Mouse (Mus musculus): ENCODE measurements at regions not wholly inside any gene's neighbourhood (a gene's known extent, or its start where the extent isn't known, plus 50 kb on each side); places are given as distances from the start of the nearest gene placed in this dataset.

GRCm38 (mm10) chr1:193951936-193952335 is 581.8 kb upstream of the Camk1g start:
- DNase-seq (ENCODE audit: low spot score) = no peak

DNA sequence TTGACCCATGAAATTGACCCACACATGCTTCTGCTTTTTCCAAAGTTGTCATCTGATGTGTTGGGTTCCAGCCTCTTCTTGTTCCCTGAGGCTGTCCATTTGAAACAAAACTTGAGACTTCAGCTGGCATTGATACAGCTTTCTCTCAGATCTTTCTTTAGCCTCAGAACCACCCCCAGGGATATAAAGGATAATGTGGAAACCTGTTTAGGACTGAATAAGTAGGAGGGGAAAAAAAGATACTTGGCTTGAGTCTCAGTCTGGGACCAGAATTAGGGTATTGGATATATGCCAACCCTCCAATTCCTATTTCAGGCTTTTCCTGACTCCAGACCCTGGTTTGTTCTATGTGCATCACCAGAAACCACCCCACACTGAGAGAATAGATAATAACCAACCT is 579.7 kb upstream of the Camk1g start:
- DNase-seq (ENCODE audit: low spot score) = no peak

DNA sequence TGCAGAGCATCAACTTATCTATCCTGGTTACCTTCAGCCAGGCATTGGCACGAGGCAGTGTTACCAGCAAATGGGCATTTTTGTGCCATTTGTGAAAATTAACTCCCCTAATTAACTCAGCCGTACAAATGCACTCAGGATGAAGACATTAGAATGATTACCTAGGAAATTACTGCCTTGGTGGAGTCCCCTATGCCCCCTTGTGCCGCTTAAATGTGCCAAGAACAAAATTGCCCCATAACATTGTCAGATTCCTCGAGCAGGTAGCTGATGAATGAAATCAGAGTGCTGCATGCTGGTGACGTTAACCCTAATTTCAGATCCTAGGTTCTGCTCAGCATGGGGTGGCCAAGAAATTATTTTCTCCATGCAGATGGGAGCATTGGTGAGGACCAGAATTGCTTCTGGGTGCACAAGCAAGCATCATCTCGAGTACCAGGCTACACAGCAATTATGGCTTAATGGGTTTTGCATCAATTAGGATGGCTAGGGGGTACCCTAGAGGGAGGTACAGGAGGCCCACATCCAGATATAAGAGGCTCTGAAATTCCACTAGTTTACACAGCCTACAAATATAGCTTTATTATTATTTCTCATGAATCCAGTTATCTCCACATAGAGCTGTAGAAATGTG is 577.0 kb upstream of the Camk1g start:
- DNase-seq (ENCODE audit: low spot score) = no peak

DNA sequence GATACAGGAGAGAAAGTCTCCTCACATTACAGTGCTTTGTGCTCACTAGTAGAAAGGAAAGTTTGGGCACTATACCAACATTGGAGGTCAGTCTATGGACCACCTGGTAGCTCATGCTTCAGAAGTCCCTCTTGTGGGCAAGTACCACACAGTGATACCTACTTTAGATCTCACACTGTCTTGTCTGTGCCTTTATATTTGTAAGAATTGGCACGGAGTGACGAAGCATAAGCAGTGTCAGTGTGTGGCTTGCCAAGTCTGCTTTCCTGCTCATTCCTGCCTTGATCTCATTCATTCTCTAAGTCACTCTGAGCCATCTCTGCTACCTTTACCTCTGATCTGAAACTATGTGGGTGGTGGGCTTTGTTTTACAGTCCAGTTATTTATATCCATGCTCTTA is 565.9 kb upstream of the Camk1g start:
- DNase-seq (ENCODE audit: low spot score) = no peak

GRCm38 (mm10) chr1:193934308-193934707 is 564.2 kb upstream of the Camk1g start:
- no peak for DNase-seq (ENCODE audit: low spot score)

GRCm38 (mm10) chr1:193931131-193931729 is 561.1 kb upstream of the Camk1g start:
- DNase-seq (ENCODE audit: low spot score) = no peak

DNA sequence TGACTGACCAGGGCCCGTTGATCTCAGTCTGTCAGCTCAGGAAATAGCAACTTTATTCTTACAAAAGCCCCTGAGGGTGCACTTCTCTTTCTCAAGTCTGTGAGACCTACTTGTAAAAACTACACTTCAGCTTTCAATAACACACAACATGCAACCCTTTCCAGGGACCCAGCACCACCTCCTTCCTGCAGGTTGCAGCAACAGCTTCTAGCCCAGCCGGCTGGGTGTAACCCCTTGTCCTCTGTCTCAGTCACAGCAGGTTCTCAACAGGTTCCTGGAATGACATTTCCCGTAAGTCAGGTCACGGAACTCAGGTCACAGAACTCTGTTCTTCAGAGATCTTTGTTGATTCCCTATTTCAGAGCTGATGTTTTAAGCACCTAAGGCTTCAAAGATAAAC is 558.5 kb upstream of the Camk1g start:
- DNase-seq (ENCODE audit: low spot score) = no peak

GRCm38 (mm10) chr1:193922756-193923155 is 552.7 kb upstream of the Camk1g start:
- DNase-seq (ENCODE audit: low spot score) = no peak

DNA sequence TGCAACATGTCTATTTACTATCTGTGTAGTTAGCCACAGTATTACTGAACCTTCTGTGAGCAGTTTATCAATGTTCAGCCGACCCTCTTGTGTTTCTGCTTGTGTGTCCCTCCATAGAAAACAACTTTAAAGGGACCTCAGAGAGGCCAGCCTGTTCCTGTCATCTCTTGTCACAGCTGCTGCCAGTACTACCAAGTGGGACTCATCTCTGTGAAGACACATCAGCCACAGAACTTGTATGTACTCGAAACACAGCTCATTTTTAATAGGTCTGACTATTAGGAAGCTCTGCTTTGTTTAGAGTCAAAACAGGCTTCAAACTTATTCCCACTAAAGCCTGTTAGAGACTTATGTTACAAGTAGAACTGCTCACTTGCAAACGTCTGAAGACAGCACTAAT is 549.1 kb upstream of the Camk1g start:
- DNase-seq (ENCODE audit: low spot score) = no peak

DNA sequence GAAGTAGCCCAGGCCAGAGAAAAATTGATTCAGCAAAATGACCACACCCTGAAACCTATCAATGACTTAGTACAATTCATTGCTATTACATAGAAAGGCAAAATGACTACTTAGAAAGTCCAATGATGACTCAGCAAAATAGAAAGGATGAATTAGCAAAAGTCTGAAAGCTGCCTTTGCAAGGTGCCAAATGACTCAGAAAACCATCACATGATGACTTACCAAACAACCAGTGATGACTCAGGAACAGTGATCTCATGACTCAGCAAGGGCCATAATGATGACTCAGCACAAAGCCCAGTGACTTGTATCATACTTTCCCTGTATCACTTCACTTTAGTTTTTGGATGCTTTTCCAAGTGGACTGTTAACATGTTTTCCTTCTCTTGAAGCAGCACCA is 535.6 kb upstream of the Camk1g start:
- DNase-seq (ENCODE audit: low spot score) = no peak

DNA sequence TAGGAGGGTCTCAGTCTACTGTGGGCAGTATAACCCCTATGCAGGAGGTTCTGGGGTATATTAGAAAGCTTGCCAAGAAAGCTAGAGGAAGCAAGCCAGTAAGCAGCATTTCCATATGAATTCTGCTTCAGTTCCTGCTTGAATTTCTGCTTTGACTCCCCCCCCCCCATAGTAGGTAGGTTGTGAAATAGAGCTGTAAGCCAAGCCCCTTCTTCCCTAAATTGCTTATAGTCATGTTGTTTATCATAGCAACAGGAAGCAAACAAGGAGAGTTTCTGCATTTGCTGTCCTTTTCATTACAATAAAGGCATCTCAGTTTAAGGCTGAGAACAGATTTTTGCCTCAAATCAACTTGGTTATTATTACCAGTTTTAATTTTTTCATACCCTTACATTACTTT is 524.0 kb upstream of the Camk1g start:
- DNase-seq (ENCODE audit: low spot score) = no peak

GRCm38 (mm10) chr1:193876540-193876939 is 506.4 kb upstream of the Camk1g start:
- no peak for DNase-seq (ENCODE audit: low spot score)

GRCm38 (mm10) chr1:193876121-193876520 is 506.0 kb upstream of the Camk1g start:
- DNase-seq (ENCODE audit: low spot score) = peak; percentile 36

- no peak for DNase-seq (ENCODE audit: low spot score)
Observed at GRCm38 (mm10) chr1:193875287-193875686, 505.2 kb upstream of the Camk1g start.

DNA sequence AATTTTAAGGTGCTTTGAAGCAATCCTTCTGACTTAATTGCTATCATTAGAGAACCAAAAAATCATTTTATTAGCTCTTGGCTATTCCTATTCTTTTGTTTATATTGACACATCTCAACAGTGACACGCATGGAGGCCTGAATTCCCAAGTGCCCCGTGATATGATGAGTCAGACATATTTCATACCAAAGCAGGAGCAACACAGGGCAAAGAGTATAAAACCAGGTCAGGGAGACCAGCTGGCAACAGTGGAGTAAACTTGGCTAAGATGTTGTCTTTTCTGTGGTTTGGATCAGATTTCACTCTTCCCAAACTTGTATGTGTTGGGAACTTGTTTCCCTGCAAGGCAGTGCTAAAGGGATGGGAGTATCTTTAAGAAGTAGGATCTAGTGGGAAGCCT is 500.6 kb upstream of the Camk1g start:
- DNase-seq (ENCODE audit: low spot score) = peak; percentile 21

DNA sequence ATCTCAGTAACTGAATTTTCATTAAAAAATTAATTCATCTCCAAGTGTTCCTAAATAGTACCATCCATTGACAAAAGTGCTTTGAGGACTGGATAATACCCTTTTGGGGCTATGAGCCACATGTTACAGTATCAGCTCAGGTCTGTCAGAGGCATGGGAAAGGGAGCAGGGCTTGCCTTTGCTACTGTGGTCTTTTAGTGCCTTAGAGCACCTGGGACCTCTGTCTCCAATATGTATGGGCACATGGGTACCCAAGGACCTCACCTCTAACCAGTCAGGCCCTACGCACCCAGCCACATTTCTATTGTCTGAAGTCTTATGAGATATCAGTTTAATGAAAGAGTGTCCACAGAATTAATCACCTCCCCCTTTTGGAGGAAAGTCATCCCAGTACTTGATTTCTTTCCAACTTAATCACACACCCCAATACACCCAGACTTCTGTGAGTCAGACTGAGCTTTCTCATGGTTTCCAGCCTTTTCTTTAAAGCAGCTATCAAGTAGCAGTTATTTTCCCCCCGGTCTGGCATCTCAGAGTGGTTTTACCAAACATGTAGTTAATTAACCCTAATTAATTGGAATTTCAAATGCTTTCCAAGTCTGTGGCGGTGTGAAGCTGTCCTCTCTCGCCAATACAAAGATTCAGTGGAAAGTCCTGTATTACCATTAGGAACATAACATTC is 498.7 kb upstream of the Camk1g start:
- no peak for DNase-seq (ENCODE audit: low spot score)

DNA sequence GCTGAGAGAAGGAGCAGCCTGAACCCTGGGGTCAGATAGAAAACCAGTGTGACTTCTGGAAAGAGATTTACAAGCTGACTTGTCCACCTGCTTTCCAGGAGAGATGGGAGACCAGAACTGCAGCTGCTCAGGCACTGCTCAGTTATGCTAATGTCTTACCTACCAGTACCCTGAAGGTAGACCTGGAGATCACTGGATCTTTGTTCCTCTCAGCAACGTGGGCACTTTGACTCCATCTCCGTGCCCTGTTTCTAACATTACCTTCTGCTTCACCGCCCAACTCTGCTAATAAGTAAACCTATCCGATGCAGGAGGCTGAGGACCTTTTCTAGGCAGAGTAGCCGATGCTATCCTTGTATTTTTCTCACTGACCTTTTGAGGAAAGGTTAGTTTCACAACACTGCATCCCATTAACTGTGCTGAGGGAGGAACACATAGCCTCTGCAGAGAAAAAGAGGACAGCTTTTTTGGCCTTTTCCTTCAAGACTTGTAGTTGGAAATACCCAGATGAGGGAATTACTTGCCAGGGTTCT is 490.7 kb upstream of the Camk1g start:
- DNase-seq (ENCODE audit: low spot score) = no peak

DNA sequence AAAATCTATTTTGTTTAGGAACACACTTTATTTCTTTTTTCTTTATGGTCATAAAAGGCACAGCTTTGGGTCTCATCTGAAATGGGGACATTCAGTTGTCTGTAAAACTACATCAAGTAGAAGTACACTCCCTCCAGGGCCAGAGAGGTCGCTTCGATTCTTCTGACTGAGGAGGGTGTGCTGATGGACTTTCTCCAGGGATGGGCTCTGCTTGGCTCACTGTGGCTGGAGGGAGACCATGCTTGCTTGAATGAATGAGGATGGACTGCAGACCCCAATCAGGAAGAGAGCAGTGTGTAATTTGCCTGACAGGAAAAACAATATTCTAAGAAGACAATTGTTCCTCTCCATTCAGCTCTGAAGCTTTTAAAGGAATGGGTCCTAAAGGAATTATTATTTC is 490.3 kb upstream of the Camk1g start:
- DNase-seq (ENCODE audit: low spot score) = no peak

DNA sequence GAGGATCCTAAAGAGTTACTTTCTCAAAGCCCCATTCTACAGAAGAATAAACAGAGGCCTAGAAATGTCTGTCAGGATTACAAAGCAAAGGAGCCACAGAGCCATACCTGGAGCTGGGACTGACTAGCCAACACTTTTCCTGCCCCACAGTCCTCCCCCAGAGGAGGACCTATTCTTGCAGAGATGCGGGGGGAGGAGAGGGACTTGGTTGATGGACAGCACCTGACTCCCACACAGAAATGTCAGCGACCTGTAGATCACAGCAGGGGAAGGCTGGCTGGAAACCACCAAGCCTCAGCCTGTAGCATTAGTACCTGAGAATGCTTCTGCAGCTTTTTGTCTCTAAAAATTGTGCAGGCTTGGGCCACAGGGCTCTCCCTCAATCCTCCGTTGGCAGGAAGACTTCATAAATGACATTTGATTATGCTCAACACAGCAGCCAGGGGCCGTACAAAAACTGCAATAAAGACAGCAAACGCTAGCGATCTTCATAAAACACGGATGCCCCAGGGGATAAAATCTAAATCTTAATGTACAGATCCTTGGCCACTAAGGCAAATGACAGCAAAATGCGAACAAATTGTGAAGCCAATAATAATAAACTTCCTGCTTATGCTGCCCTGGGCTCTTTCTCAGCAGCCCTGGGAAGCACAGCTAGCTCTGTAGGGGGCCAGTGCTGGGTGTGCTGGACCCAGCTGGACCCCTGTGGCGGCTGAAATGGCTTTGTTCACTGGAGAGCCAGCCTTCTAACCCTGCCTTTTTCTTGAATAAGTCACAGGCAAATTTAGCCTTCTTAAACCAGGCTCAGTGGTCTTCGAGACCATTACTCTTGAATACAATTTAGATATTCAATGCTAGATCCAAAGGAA is 489.4 kb upstream of the Camk1g start:
- DNase-seq (ENCODE audit: low spot score) = no peak

DNA sequence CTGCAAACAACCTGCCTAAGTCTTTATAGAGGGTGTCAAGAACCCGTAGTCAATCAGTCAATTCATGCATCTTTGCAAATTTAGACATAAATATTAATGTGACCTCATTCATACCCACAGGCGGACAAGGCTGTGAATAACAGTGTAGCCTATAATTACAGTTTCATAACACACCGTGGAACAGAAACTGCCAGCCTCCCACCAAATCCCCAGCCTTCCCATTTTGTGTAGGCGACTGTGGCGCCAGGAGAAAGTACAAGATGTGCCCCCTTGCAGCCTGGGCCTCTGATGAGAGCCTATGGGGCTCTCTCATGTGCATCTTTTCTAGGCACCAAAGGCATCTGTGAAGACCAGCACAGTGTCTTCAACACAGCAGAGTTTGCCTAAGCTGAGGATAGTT is 477.8 kb upstream of the Camk1g start:
- no peak for DNase-seq (ENCODE audit: low spot score)

DNA sequence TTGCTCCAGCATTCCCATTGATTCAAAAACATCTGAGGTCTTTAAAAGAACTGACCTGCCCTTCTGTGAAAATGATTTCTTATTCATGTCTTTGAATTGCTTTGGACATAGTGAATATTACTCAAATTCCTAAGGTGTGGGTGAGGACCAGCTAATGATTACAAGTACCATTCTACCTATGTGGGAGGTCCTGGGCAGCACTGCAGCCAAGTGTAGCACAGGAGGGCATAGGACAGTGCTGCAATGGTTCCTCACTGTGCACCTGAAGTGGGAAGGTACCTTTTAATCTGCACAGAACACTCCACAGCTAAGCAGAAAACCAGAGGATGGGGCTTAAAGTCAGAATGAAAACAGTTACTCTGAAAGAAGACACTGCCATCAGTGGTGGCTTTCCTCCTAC is 474.8 kb upstream of the Camk1g start:
- DNase-seq (ENCODE audit: low spot score) = no peak

DNA sequence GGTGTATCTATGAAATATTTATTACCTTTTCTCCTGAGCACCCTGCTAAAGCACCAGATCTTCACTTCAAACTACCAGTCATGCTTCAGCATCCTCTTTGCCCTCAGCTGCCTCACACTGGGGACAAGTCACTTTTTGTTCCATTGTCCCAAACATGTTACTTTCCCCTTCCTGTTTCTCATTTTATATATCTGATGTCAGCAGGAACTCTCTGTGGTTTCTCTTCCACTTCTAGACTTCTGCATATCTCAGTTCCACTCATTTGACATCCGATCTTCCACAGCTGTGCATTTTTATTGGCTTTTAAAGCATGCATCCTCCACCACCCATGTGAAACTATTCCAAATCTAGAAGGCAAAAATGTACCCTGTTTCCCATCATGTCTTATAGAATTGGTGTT is 474.4 kb upstream of the Camk1g start:
- DNase-seq (ENCODE audit: low spot score) = peak; percentile 31

Measured in heart, adult 8-10 months (tissue).